Mouse (Mus musculus) G1E (cell line): ENCODE measurements around the gene Pdcd11.

Experiments
- CTCF ChIP-seq: IDR thresholded peaks from 2 replicates; pipeline ENCODE4 v1.5.1; 2012; ENCODE audit warnings: low read depth, low read length, inconsistent platforms, mixed read lengths
- GATA1 ChIP-seq: IDR thresholded peaks from 2 replicates; pipeline ENCODE4 v1.6.1; 2012; ENCODE audit warnings: borderline replicate concordance, low read length, inconsistent platforms, mixed read lengths
- GATA2 ChIP-seq: IDR thresholded peaks from 2 replicates; pipeline ENCODE4 v1.6.1; 2012; ENCODE audit warnings: low read depth, low read length, inconsistent platforms, borderline replicate concordance
- POLR2AphosphoS5 ChIP-seq: IDR thresholded peaks from 2 replicates; pipeline ENCODE4 v1.6.1; 2012; ENCODE audit warnings: low read depth, low read length, inconsistent platforms; ENCODE audit not compliant: insufficient replicate concordance
- TAL1 ChIP-seq: conservative IDR thresholded peaks from 2 replicates; pipeline ENCODE4 v1.6.1; 2012; ENCODE audit warnings: low read depth, low read length, inconsistent platforms, mixed read lengths

DNA sequence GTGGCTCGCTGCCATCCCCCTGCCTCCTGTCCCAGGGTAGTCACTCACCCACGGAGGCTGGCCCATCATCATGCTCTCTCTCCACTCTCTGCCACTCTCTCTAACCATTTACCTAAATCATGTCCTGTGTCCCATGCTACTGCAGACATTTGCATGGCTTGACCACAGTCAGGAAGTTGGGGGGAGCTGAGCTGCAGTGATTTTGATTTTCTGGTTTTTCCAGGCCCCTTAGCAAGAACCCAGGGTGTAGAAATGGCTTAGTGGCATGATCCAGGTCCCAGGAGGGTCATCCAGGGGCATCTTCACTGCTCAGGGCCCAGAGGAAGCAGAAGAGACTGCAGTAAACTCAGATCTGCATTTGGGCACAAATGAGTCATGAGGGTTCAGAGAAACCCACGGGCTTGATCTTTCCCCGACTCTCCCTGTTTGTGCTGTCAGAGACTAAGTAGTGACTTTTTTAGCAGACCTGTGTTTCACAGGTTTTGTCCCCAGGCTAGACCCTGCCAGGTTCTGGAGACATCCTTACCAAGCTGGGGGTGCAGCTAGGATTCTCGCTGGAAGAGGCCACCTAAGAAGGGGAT lies 57.8 kb downstream of the Pdcd11 start:
- TF ChIP-seq CTCF (no peak), TAL1 (no peak), GATA1 (no peak), POLR2AphosphoS5 (no peak), GATA2 (no peak)
